Mouse (Mus musculus): Measurements from ENCODE around the gene Mbtd1. TPM values are rescaled to one million over a fixed set of nuclear protein-coding genes. Genes with fewer than 3 reads are reported as not detected.
A peak's percentile ranks its signal among the peaks of the same experiment; 100 is the strongest.

Mbtd1 gene
- polyA plus RNA-seq (2016; fragmentation: Nextera tagmentation; extraction: Ambion mirVana), result 32.0 and 37.4 TPM in 2 replicates

- Histone ChIP-seq H3K4me1 (peaks cover 32% of the 10 kb centered on the region), H3K36me3 (peaks cover 36% of the 10 kb centered on the region), H3K9me3 (replicated peaks) (no peaks in the 10 kb centered on the region), H3K4me3 (peak within 1 kb of the TSS; percentile 98), H3K27ac (replicated peaks) (peak within 1 kb of the TSS; percentile 99), H3K27me3 (ENCODE audit: low read depth, poor library complexity, severe bottlenecking) (no peaks in the 10 kb centered on the region)
- peak; percentile 98 for DNase-seq (ENCODE audit: low spot score)
- WGBS, result under 1% methylated on average over 83 of the region's 83 CpGs
These were observed at the start of gene Mbtd1, which contains the start of gene Utp18 for GRCm38 (mm10) chr11:93885572-93886410. Mbtd1 (plus strand) TSS chr11:93885852. Utp18 (minus strand) TSS chr11:93885766.

GRCm38 (mm10) chr11:93847342-93847741, 38.3 kb upstream of the Mbtd1 start:
- Histone ChIP-seq H3K27ac (replicated peaks) (peak overlapping the region; percentile 28; the same call in 1 of the 2 replicates), H3K9me3 (replicated peaks) (no peaks in the 10 kb centered on the region), H3K36me3 (no peaks in the 10 kb centered on the region), H3K27me3 (ENCODE audit: low read depth, poor library complexity, severe bottlenecking) (no peaks in the 10 kb centered on the region), H3K4me3 (no peak overlapping the region), H3K4me1 (peaks cover 10% of the 10 kb centered on the region)
- WGBS, result 26% methylated on average over 2 of the region's 2 CpGs
- peak; percentile 18 for DNase-seq (ENCODE audit: low spot score)

DNA sequence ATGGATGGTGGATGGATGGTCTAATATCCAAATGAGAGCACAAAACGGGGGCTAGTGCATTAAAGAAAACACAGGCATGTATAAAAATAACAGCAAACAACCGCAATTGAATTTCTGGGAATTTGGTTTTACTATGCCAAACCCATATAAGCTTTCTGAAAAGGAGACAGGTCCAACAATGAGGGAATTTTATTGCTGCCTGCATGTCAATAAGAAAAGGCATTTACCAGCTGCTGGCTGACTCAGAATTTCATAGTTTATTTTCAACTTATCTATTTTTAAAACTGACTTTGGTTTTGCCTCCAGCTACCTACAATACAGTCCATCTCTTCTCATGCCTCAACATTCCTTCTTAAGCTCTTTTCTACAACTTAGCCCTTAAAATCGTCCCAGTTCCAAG, 33.1 kb upstream of the Mbtd1 start:
- 88% methylated on average over 3 of the region's 3 CpGs for WGBS
- H3K4me3 ChIP-seq, result no peak overlapping the region
- no peaks in the 10 kb centered on the region for H3K36me3 ChIP-seq
- no peaks in the 10 kb centered on the region for H3K27me3 ChIP-seq (ENCODE audit: low read depth, poor library complexity, severe bottlenecking)
- peaks cover 3% of the 10 kb centered on the region for H3K4me1 ChIP-seq
- no peak for DNase-seq (ENCODE audit: low spot score)
- no peak overlapping the region for H3K27ac ChIP-seq (replicated peaks)
- H3K9me3 ChIP-seq (replicated peaks), result no peaks in the 10 kb centered on the region

GRCm38 (mm10) chr11:93856284-93856955, 29.2 kb upstream of the Mbtd1 start:
- H3K27me3 ChIP-seq (ENCODE audit: low read depth, poor library complexity, severe bottlenecking), result no peaks in the 10 kb centered on the region
- no peaks in the 10 kb centered on the region for H3K4me1 ChIP-seq
- no peak overlapping the region for H3K4me3 ChIP-seq
- peaks cover 24% of the 10 kb centered on the region for H3K36me3 ChIP-seq
- no peak overlapping the region for H3K27ac ChIP-seq (replicated peaks)
- DNase-seq (ENCODE audit: low spot score), result peak; percentile 76
- H3K9me3 ChIP-seq (replicated peaks), result no peaks in the 10 kb centered on the region
- WGBS, result 10% methylated on average over 6 of the region's 6 CpGs

DNA sequence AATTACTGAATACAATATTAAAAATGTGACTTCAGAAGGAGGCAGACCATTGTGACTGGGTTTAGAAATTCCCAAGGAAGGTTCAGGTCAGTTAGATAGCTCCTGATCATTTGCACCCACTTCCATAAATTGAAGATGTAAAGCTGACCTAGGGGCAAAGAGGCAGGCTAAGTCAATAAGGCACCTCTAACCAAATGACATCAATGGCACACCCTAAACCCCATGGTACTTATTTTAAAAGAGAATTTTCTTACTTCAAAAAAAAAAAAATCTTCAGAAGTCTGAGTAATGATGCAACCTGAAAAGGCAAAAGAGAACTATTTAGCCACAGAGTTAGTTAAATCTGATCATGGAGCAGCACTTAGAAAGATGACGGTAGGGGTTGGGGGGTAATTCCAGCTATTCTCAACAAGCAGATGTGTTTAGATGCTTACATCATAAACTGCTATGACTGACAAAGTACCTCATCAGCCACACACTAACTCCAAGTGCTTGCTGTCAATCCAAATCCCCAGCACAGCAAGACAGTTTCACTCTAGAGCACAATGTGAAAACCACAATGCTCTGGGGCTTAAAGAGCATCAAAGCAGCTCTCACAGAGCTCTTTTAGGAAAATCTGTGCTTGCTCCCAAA, 25.0 kb upstream of the Mbtd1 start:
- no peaks in the 10 kb centered on the region for H3K9me3 ChIP-seq (replicated peaks)
- peaks cover 58% of the 10 kb centered on the region for H3K36me3 ChIP-seq

DNA sequence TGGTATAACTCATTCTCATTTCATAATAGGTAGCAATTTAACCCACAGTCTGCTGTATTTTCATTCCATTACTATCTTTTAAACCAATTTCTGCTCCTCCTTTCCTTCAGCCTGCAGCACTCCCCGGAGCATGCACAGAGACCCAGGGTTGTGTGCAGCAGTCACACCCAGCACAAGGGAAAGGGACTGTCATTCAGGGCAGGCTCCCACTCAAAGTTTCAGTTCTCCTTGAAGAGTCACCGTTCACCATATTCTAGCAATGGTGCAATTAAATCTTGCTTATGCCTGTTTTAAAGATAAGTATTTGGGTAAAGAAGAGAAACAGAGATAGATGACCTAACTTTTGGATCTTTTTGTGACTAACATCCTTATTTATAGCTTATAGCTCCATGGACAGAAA, 24.5 kb upstream of the Mbtd1 start:
- Histone ChIP-seq H3K4me1 (no peaks in the 10 kb centered on the region), H3K9me3 (replicated peaks) (no peaks in the 10 kb centered on the region), H3K27me3 (ENCODE audit: low read depth, poor library complexity, severe bottlenecking) (no peaks in the 10 kb centered on the region), H3K36me3 (peaks cover 63% of the 10 kb centered on the region), H3K27ac (replicated peaks) (no peak overlapping the region), H3K4me3 (no peak overlapping the region)
- 93% methylated on average over 2 of the region's 2 CpGs for WGBS
- no peak for DNase-seq (ENCODE audit: low spot score)

More for the DNA sequence above, 25.0 kb upstream of the Mbtd1 start:
- no peaks in the 10 kb centered on the region for H3K4me1 ChIP-seq
- H3K4me3 ChIP-seq, result no peak overlapping the region
- no peak for DNase-seq (ENCODE audit: low spot score)
- H3K27me3 ChIP-seq (ENCODE audit: low read depth, poor library complexity, severe bottlenecking), result no peaks in the 10 kb centered on the region
- 98% methylated on average over 1 of the region's 1 CpGs for WGBS
- H3K27ac ChIP-seq (replicated peaks), result no peak overlapping the region

DNA sequence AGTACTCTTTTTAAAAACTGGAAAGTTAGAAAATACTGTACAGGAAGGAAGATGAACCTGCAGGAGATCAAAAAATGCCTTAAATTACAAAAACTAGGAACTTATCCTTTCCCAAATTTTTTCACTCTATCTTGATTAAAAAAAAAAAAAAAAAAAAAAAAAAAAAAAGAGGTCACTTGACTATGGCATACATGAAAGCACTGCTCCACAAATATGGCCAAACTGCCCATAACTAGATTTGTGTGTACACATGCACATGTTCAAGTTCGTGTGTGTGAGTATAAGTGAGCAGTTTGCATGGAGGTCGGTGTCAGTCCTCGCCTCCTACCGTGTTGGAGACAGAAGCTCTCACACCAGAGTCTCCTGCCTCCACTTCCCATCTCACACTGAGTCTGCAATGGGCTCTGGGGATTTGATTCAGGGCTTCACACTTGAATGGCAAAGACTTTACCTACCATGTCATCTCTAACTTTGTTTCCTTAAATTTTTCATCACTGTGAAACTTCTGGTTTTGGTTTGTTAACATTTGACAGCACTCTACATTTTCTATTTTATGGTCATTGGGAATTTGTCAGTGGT, 23.5 kb upstream of the Mbtd1 start:
- no peak for DNase-seq (ENCODE audit: low spot score)
- peaks cover 73% of the 10 kb centered on the region for H3K36me3 ChIP-seq
- WGBS, result 95% methylated on average over 4 of the region's 4 CpGs
- no peak overlapping the region for H3K4me3 ChIP-seq
- H3K27ac ChIP-seq (replicated peaks), result no peak overlapping the region
- H3K4me1 ChIP-seq, result no peaks in the 10 kb centered on the region
- H3K9me3 ChIP-seq (replicated peaks), result no peaks in the 10 kb centered on the region
- no peaks in the 10 kb centered on the region for H3K27me3 ChIP-seq (ENCODE audit: low read depth, poor library complexity, severe bottlenecking)

- WGBS, result 85% methylated on average over 1 of the region's 1 CpGs
- no peak overlapping the region for H3K4me3 ChIP-seq
- no peaks in the 10 kb centered on the region for H3K9me3 ChIP-seq (replicated peaks)
- H3K27ac ChIP-seq (replicated peaks), result no peak overlapping the region
- H3K36me3 ChIP-seq, result peaks cover 78% of the 10 kb centered on the region
- H3K4me1 ChIP-seq, result no peaks in the 10 kb centered on the region
- DNase-seq (ENCODE audit: low spot score), result no peak
- H3K27me3 ChIP-seq (ENCODE audit: low read depth, poor library complexity, severe bottlenecking), result no peaks in the 10 kb centered on the region
These were observed 23.0 kb upstream of the Mbtd1 start for GRCm38 (mm10) chr11:93862638-93863037.

DNA sequence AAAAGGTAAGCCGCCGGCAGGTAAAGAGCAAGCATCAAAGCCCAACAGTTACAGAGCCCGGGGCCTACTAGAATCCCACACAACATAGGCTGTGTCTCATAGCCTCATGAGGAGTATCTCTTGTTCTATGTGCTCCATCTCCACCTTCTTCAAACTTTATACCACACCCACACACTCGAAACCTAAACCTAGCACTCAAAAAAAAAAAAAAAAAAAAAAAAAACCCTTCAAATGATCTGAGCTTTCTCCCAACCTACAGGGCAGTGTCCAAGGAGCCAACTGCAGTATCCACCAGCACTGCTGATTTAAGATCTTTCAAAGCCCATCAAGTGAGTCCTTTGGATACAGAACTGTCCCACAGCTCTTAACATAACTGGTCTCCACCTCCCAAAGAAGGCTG, 1.6 kb upstream of the Mbtd1 start:
- Histone ChIP-seq H3K27ac (replicated peaks) (no peak overlapping the region), H3K9me3 (replicated peaks) (no peaks in the 10 kb centered on the region), H3K36me3 (peaks cover 40% of the 10 kb centered on the region), H3K4me1 (peaks cover 32% of the 10 kb centered on the region), H3K4me3 (peak overlapping the region; percentile 98), H3K27me3 (ENCODE audit: low read depth, poor library complexity, severe bottlenecking) (no peaks in the 10 kb centered on the region)
- WGBS, result 91% methylated on average over 4 of the region's 4 CpGs
- no peak for DNase-seq (ENCODE audit: low spot score)

GRCm38 (mm10) chr11:93884901-93885571, 616 bp upstream of the Mbtd1 start:
- DNase-seq (ENCODE audit: low spot score), result peak; percentile 67
- Histone ChIP-seq H3K4me3 (peak overlapping the region; percentile 98), H3K27me3 (ENCODE audit: low read depth, poor library complexity, severe bottlenecking) (no peaks in the 10 kb centered on the region), H3K4me1 (peaks cover 32% of the 10 kb centered on the region), H3K9me3 (replicated peaks) (no peaks in the 10 kb centered on the region), H3K27ac (replicated peaks) (peak overlapping the region; percentile 99), H3K36me3 (peaks cover 38% of the 10 kb centered on the region)
- under 1% methylated on average over 81 of the region's 81 CpGs for WGBS

- no peaks in the 10 kb centered on the region for H3K9me3 ChIP-seq (replicated peaks)
- peak; percentile 51 for DNase-seq (ENCODE audit: low spot score)
- peaks cover 32% of the 10 kb centered on the region for H3K4me1 ChIP-seq
- H3K4me3 ChIP-seq, result peak overlapping the region; percentile 98
- H3K36me3 ChIP-seq, result peaks cover 36% of the 10 kb centered on the region
- no peaks in the 10 kb centered on the region for H3K27me3 ChIP-seq (ENCODE audit: low read depth, poor library complexity, severe bottlenecking)
- WGBS, result 1% methylated on average over 34 of the region's 34 CpGs
- peak overlapping the region; percentile 99 for H3K27ac ChIP-seq (replicated peaks)
These were observed 893 bp downstream of the Mbtd1 start for GRCm38 (mm10) chr11:93886411-93887079.

DNA sequence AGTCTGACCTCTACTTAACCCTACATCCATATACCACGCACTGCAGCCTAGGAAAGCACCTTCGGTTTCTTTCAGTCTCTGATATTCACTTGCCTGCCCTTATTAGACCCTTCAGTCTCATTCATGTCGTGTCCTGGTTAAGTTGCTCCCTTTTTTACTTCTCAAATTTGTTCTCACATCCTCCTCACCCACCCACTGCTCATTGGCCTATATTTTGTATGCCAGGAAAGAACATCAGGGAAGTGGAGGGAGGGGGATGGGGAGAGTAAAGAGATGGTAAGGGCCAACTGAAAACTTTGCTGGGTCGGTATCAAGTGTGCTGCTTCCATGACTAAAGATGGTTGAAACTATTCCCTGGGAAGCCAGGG, 1.4 kb downstream of the Mbtd1 start:
- Histone ChIP-seq H3K9me3 (replicated peaks) (no peaks in the 10 kb centered on the region), H3K27ac (replicated peaks) (peak overlapping the region; percentile 99), H3K4me1 (peaks cover 32% of the 10 kb centered on the region), H3K4me3 (peak overlapping the region; percentile 98), H3K27me3 (ENCODE audit: low read depth, poor library complexity, severe bottlenecking) (no peaks in the 10 kb centered on the region), H3K36me3 (peaks cover 38% of the 10 kb centered on the region)
- no peak for DNase-seq (ENCODE audit: low spot score)
- WGBS, result 12% methylated on average over 4 of the region's 4 CpGs
